Mouse (Mus musculus) heart, postnatal 0 days (tissue): ENCODE measurements around the gene Vmac.

ENCODE experiments used
- CTCF ChIP-seq: IDR thresholded peaks from 2 replicates; pipeline ENCODE4 v1.5.1; 2016; ENCODE audit warnings: antibody characterized with exemption, control low read depth, low read depth
- EP300 ChIP-seq: IDR thresholded peaks from 2 replicates; pipeline ENCODE4 v1.6.1; 2016; ENCODE audit warnings: antibody characterized with exemption, low read depth

GRCm38 (mm10) chr17:56756703-56757399, 39.0 kb upstream of the Vmac start:
- TF ChIP-seq CTCF (peak; percentile 51), EP300 (no peak)
